Mouse (Mus musculus): ENCODE measurements at regions not wholly inside any gene's neighbourhood (a gene's known extent, or its start where the extent isn't known, plus 50 kb on each side); places are given as distances from the start of the nearest gene placed in this dataset.

DNA sequence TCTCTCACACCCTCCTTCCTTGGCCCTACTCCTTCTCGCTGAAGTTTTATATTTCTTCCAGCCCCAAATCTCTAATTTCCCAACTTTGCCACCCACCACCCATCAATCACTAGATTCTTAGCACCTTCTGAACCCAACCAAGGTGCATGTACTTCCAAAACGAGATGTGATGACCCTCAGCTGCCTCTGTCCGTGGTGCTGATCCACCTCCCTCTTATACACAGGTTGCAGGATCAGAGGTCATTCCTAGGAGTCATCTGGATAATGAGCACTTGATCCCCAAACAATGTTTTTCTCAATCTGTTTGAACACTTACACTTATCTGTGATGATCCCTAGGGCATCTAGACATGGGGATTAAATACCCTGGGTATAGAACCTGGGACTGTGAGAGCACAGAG is 156.5 kb downstream of the Dhx35 start:
- WGBS: 37% methylated on average over 3 of the region's 3 CpGs
- no peak overlapping the region for H3K9ac ChIP-seq (replicated peaks)
- no peaks in the 10 kb centered on the region for H3K4me1 ChIP-seq (replicated peaks)

DNA sequence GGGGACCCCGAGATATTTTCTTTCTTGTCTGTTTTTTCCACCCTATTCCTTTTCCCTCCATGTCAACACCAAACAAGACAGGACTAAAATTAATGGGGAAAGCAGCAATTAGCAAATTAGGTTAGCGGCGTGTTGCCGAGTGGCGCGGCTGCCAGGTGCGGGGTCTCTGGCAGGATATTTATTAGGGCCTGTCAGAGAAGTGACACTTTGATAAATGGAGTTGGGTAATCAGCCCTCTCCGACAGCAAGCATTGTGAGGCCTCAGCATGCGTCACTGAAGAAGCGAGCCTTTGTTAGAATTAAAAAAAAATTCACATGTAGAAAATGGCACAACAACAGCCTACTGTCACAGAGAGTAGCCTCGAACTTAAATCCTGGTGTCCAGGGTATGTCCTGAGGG is 162.3 kb downstream of the Dhx35 start:
- Histone ChIP-seq H3K4me1 (replicated peaks) (no peaks in the 10 kb centered on the region), H3K4me2 (no peak overlapping the region), H3K9ac (replicated peaks) (no peak overlapping the region), H3K4me3 (replicated peaks) (no peak overlapping the region), H3K9me3 (no peaks in the 10 kb centered on the region), H3K27me3 (peaks cover 5% of the 10 kb centered on the region; the same call in 1 of the 2 replicates), H3K36me3 (no peaks in the 10 kb centered on the region), H3K27ac (no peak overlapping the region)
- ATAC-seq (ENCODE audit: insufficient number of reproducible peaks, insufficient read depth, low FRiP score, low TSS enrichment, low read depth): no peak
- WGBS: 17% methylated on average over 11 of the region's 11 CpGs

More for the DNA sequence above, 156.5 kb downstream of the Dhx35 start:
- no peaks in the 10 kb centered on the region for H3K9me3 ChIP-seq
- H3K27ac ChIP-seq: no peak overlapping the region
- H3K27me3 ChIP-seq: peaks cover 5% of the 10 kb centered on the region; the same call in 1 of the 2 replicates
- no peak overlapping the region for H3K4me3 ChIP-seq (replicated peaks)
- ATAC-seq (ENCODE audit: insufficient number of reproducible peaks, insufficient read depth, low FRiP score, low TSS enrichment, low read depth): no peak
- no peaks in the 10 kb centered on the region for H3K36me3 ChIP-seq
- no peak overlapping the region for H3K4me2 ChIP-seq

DNA sequence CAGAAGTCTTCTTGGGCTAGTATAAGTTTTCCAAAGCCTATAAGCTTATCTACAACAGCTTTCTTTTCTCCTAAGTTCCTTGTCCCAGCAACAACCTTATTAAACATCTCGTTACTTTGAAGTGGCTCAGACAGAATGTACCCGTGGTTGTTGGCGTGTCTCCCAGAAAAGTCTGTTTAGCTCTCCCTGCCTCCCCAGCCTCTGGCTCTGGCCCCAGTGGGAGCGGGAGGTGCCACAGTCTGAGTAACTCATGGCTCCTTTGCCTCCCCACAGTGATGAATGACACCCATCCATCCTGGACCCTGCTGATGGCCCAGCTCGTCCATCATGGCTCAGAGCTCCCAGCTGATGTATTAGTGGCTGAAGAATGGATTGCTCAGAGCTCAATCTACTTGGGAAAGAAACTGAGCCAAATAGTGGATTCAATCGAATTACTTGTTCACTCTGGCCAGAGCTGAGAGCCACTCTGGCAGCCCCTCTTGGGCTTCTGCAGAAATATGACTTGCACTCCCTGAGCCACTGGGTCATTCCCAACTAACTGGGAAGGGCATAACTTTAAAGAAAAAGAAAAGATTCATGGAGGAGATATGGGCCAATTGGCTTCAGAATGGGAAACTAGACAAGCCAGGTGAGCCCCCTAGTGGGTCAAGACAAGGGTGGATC is 170.5 kb downstream of the Dhx35 start:
- H3K4me1 ChIP-seq (replicated peaks): no peaks in the 10 kb centered on the region
- H3K27me3 ChIP-seq: no peaks in the 10 kb centered on the region
- no peak overlapping the region for H3K27ac ChIP-seq
- no peak overlapping the region for H3K4me3 ChIP-seq (replicated peaks)
- WGBS: 77% methylated on average over 6 of the region's 6 CpGs
- H3K9me3 ChIP-seq: no peaks in the 10 kb centered on the region
- no peak overlapping the region for H3K9ac ChIP-seq (replicated peaks)
- no peak overlapping the region for H3K4me2 ChIP-seq
- no peak for ATAC-seq (ENCODE audit: insufficient number of reproducible peaks, insufficient read depth, low FRiP score, low TSS enrichment, low read depth)
- H3K36me3 ChIP-seq: no peaks in the 10 kb centered on the region

DNA sequence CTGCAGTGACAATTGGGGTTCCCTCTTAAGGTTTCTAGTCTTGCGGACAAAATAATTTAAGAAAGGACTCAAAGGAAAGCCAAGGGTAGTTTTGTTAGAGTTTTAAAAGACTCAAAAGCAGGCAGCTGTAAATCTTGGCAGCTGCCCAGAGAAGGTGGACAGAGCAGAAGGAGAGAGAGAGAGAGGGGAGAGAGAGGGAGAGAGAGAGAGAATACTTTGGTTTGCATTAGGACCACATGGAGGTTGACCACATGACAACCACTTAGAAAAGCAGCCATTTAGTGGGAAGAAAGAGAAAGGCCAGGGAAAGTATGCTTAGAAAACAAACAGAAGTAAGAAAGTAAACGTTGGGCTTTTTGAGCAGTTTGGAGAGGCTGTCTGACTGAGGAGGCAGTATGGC is 177.6 kb downstream of the Dhx35 start:
- H3K4me1 ChIP-seq (replicated peaks): no peaks in the 10 kb centered on the region
- no peak overlapping the region for H3K4me2 ChIP-seq
- no peak overlapping the region for H3K4me3 ChIP-seq (replicated peaks)
- ATAC-seq (ENCODE audit: insufficient number of reproducible peaks, insufficient read depth, low FRiP score, low TSS enrichment, low read depth): no peak
- H3K27ac ChIP-seq: no peak overlapping the region
- WGBS: 51% methylated on average over 2 of the region's 2 CpGs
- no peak overlapping the region for H3K9ac ChIP-seq (replicated peaks)
- no peaks in the 10 kb centered on the region for H3K36me3 ChIP-seq
- no peaks in the 10 kb centered on the region for H3K27me3 ChIP-seq
- H3K9me3 ChIP-seq: no peaks in the 10 kb centered on the region

DNA sequence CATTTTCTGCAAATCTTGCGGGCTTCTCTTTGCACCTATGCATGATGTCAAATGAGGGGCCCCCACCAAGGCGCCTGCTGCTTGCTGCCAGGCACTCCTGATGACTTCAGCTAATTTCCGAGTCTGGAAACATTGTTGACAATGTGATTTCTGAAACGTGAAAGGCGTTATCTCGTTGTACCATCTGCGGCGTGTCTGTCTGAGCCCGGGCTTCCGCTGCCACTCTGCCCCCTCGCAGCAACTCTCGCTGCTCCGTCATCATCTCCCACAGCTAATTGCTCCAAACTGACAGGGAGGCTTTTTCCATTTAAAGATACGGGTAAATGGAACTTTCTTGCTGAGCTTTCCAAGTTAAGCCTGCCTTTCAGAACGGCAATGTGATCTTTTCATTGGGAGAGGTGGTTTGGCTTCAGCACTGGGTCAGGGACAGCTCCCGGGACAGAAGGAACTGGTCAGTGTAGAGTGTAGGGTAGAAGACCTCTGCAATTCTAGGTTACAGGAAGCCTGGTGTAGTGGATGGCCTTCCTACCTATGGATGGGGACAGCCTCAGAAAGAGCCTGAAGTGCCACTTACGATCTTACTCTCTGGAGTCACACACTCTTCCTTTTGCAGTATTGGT is 191.0 kb downstream of the Dhx35 start:
- no peak overlapping the region for H3K9ac ChIP-seq (replicated peaks)

DNA sequence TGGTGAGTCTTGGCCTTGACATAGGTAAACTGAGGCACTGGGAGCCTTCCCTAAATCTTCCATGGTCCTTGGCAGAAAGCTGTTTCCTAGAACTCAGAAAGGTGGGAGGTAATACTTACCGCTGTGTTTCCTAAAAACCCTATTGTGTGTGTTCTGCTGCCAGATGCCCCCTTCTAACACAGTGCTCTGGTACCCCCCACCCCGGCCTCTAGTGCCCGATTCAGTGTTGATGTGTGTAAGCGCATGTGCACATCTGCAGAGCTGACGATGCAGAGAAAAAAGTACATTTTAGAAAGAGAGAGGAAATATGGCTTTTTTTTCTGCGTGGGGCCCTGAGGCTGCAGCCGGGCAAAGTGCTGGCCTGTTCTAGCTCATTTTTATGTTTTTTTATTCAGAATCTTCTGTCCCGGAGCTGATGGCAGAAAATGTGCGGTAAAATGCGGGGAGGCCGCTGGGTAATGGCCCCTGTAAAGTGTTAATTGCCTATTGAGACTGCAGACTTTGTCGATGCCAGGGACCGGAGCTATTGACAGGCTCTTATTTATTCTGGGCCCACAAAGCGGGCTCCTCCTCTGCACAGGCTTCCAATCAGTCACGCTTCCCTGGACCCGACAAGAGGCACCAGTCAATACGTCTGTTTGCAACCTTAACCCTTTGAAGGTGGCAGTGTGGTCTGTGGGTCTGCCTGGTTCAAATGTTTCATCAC is 208.0 kb downstream of the Dhx35 start:
- Histone ChIP-seq H3K27ac (0 out of 2 replicates have a peak overlapping the region, but pooled peaks have one; percentile 30), H3K4me1 (replicated peaks) (peaks cover 21% of the 10 kb centered on the region), H3K4me3 (replicated peaks) (no peak overlapping the region; the same call in 1 of the 2 replicates), H3K27me3 (no peaks in the 10 kb centered on the region; the same call in 1 of the 2 replicates), H3K36me3 (no peaks in the 10 kb centered on the region), H3K9ac (replicated peaks) (no peak overlapping the region), H3K9me3 (no peaks in the 10 kb centered on the region), H3K4me2 (peak overlapping the region; percentile 35)
- 17% methylated on average over 17 of the region's 17 CpGs for WGBS
- no peak for ATAC-seq (ENCODE audit: insufficient number of reproducible peaks, insufficient read depth, low FRiP score, low TSS enrichment, low read depth)

More for the DNA sequence above, 191.0 kb downstream of the Dhx35 start:
- Histone ChIP-seq H3K27ac (no peak overlapping the region), H3K36me3 (no peaks in the 10 kb centered on the region), H3K9me3 (no peaks in the 10 kb centered on the region), H3K4me3 (replicated peaks) (no peak overlapping the region), H3K4me1 (replicated peaks) (no peaks in the 10 kb centered on the region), H3K4me2 (no peak overlapping the region), H3K27me3 (no peaks in the 10 kb centered on the region)
- no peak for ATAC-seq (ENCODE audit: insufficient number of reproducible peaks, insufficient read depth, low FRiP score, low TSS enrichment, low read depth)
- 74% methylated on average over 17 of the region's 17 CpGs for WGBS

DNA sequence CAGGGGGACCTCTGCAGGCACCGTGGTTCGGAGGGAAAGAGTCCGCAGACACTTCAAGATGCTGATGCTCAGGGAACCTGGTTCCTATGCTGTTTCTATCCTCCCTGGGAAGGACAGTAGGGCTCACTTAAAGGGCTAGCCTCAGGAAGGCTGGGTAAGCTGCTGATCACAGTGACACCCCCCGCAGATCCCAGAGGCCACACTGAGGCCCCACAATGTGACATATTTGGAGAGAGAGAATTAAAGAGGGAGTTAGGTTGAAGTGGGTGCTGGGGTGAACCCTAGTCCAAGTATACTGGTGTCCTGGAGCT is 208.5 kb downstream of the Dhx35 start:
- no peak; the same call in 1 of the 2 replicates for ATAC-seq (ENCODE audit: insufficient number of reproducible peaks, insufficient read depth, low FRiP score, low TSS enrichment, low read depth)
- H3K9me3 ChIP-seq: no peaks in the 10 kb centered on the region
- peak overlapping the region; percentile 35 for H3K4me2 ChIP-seq
- H3K4me1 ChIP-seq (replicated peaks): peaks cover 21% of the 10 kb centered on the region
- H3K36me3 ChIP-seq: no peaks in the 10 kb centered on the region
- no peak overlapping the region for H3K4me3 ChIP-seq (replicated peaks)
- WGBS: 49% methylated on average over 4 of the region's 4 CpGs
- H3K27ac ChIP-seq: no peak overlapping the region
- H3K27me3 ChIP-seq: no peaks in the 10 kb centered on the region; the same call in 1 of the 2 replicates
- H3K9ac ChIP-seq (replicated peaks): no peak overlapping the region

DNA sequence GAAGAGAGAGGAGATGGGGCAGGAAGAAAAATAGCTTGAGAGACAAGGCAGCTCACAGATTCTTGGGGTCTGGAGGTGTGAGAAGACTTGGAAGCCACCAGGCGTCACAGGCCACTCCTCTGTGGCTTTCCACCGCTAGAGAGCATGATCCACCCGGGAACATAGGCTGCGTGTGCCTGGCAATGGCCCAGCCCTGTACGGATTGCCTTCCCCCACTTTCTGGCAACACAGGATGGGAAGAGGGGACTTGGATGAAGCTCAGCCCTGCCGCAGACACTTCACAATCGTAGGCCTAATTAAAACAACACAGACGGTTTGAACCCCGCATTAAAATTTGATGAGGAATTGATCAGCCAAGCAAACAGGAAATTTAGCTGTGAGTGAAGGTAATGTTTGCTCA is 209.8 kb downstream of the Dhx35 start:
- no peaks in the 10 kb centered on the region; the same call in 1 of the 2 replicates for H3K27me3 ChIP-seq
- 62% methylated on average over 9 of the region's 9 CpGs for WGBS
- no peaks in the 10 kb centered on the region for H3K36me3 ChIP-seq
- no peaks in the 10 kb centered on the region for H3K9me3 ChIP-seq
- H3K4me1 ChIP-seq (replicated peaks): peaks cover 21% of the 10 kb centered on the region
- H3K9ac ChIP-seq (replicated peaks): no peak overlapping the region
- H3K4me3 ChIP-seq (replicated peaks): no peak overlapping the region
- ATAC-seq (ENCODE audit: insufficient number of reproducible peaks, insufficient read depth, low FRiP score, low TSS enrichment, low read depth): no peak
- H3K4me2 ChIP-seq: no peak overlapping the region
- H3K27ac ChIP-seq: no peak overlapping the region

DNA sequence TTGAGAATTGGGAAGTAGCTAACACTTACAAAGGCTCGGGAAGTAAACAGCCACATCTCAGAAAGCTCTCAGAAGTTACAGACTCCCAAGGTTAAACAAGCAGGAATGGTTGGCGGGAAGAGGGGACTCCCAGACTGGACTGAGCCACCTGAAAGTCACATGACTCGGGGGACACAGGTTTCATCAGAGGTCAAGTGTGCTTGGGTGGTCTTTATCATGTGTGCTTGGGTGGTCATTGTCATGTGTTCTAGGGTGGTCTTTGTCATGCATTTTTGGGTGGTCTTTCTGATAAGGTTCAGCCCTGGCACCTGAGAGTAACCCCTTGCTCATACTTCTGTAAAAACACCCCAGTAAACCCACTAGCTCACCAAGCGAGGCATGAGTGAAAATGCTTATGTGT is 218.1 kb downstream of the Dhx35 start:
- H3K9ac ChIP-seq (replicated peaks): no peak overlapping the region
- no peaks in the 10 kb centered on the region for H3K36me3 ChIP-seq
- H3K27me3 ChIP-seq: no peaks in the 10 kb centered on the region
- no peak for ATAC-seq (ENCODE audit: insufficient number of reproducible peaks, insufficient read depth, low FRiP score, low TSS enrichment, low read depth)
- no peak overlapping the region for H3K27ac ChIP-seq
- no peak overlapping the region for H3K4me2 ChIP-seq
- 77% methylated on average over 4 of the region's 4 CpGs for WGBS
- peaks cover 3% of the 10 kb centered on the region; the same call in 1 of the 2 replicates for H3K9me3 ChIP-seq
- H3K4me1 ChIP-seq (replicated peaks): no peaks in the 10 kb centered on the region
- H3K4me3 ChIP-seq (replicated peaks): no peak overlapping the region

DNA sequence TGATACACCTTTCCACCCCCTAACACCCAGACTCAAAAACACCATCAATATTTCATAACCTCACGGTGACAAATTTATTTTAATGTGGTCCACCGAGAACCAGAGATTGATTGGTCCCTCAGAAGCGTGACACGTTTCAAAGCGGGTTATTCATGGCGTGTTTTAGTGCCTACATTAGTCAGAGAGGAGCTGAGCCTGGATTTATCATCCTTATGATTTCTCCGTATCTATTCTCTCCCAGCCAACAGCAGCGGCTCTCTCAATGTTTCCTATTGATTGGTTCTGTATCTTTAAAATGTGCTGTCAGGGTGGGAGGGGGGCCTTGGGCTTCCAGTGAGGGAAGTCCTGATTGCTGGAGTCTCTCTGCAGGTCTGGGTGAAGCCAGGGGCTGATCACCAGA is 219.9 kb downstream of the Dhx35 start:
- H3K36me3 ChIP-seq: no peaks in the 10 kb centered on the region
- no peaks in the 10 kb centered on the region for H3K4me1 ChIP-seq (replicated peaks)
- no peak overlapping the region for H3K27ac ChIP-seq
- no peaks in the 10 kb centered on the region for H3K27me3 ChIP-seq
- no peak for ATAC-seq (ENCODE audit: insufficient number of reproducible peaks, insufficient read depth, low FRiP score, low TSS enrichment, low read depth)
- peaks cover 3% of the 10 kb centered on the region; the same call in 1 of the 2 replicates for H3K9me3 ChIP-seq
- H3K9ac ChIP-seq (replicated peaks): no peak overlapping the region
- 84% methylated on average over 8 of the region's 8 CpGs for WGBS
- H3K4me3 ChIP-seq (replicated peaks): no peak overlapping the region
- no peak overlapping the region for H3K4me2 ChIP-seq

DNA sequence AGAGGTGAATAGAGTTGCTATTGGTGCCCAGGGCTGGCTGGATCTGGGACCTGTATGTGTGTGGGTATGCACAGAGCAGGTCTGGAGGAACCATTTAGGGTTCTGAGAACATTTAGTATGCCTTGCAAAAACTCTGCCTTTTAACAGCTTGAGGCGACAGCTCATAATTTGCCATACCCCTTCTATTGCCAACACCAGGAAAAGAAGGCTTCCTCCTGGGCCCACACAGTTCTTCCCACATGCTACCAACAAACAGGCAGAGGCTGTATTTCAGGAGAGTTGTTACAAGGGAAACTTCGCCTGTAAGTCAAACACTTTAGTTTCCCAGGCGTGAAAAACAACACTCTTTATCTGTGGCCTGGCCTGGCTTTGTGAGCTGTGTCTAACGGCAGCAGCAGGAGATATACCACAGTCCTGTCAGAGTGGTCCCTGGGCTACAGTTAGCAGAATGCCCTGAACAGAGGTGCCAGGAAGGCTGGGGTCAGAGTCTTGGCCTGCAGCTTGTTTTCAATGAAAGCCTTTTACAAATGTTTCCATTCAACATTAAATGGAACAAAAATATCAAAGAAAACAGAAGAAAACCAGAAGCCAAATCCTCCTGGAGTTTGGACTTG is 225.4 kb downstream of the Dhx35 start:
- H3K27ac ChIP-seq: peak overlapping the region; percentile 60; the same call in 1 of the 2 replicates
- no peak; the same call in 1 of the 2 replicates for ATAC-seq (ENCODE audit: insufficient number of reproducible peaks, insufficient read depth, low FRiP score, low TSS enrichment, low read depth)
- H3K4me2 ChIP-seq: no peak overlapping the region
- no peaks in the 10 kb centered on the region for H3K36me3 ChIP-seq
- no peak overlapping the region for H3K9ac ChIP-seq (replicated peaks)
- no peaks in the 10 kb centered on the region for H3K27me3 ChIP-seq
- peaks cover 5% of the 10 kb centered on the region for H3K4me1 ChIP-seq (replicated peaks)
- WGBS: 28% methylated on average over 4 of the region's 4 CpGs
- H3K4me3 ChIP-seq (replicated peaks): no peak overlapping the region
- no peaks in the 10 kb centered on the region for H3K9me3 ChIP-seq

Data from limb, embryonic 12.5 days (tissue).